In genomic region chr4:126259063-126259462, GRCm38 (mm10) we compare ENCODE assay signal across 9 mouse cellular contexts. TPM values are rescaled to one million over a fixed set of nuclear protein-coding genes. Genes with fewer than 3 reads are reported as not detected.
DNase-seq lines count a peak whose midpoint lies in the region; ATAC-seq lines count a peak whose summit lies in the region.
"Had no signal": no experiment of that assay in that cellular context is flagged by ENCODE, and none has a peak within 500 bp of the region (broad histone marks: within the 10 kb centered on the region; RNA-seq: fewer than 3 reads in every experiment).

No protein-coding gene starts in this region.

- no peak for ATAC-seq in liver, embryonic 11.5 days (replicated peaks; ENCODE audit: low FRiP score)
- ATAC-seq in stomach, embryonic 14.5 days (ENCODE audit: insufficient number of reproducible peaks, insufficient read depth, low FRiP score, low read depth), result no peak

- peak overlapping the region; percentile 65 for H3K4me2 ChIP-seq in liver, embryonic 11.5 days
- peak overlapping the region; percentile 33 for H3K4me2 ChIP-seq in stomach, embryonic 14.5 days (replicated peaks; ENCODE audit: low read depth, low read length)

- H3K4me3 ChIP-seq in heart, embryonic 10.5 days, result peak overlapping the region; percentile 44
- no peak overlapping the region for H3K4me3 ChIP-seq in liver, embryonic 11.5 days (ENCODE audit: low read depth, low read length)
- no peak overlapping the region for H3K4me3 ChIP-seq in stomach, embryonic 14.5 days (ENCODE audit: low read depth, low read length)

- DNase-seq in gastrocnemius, adult 18-20 months (ENCODE audit: low spot score), result peak; percentile 65
- no peak for DNase-seq in gastrocnemius, postnatal 10 days
- peak; percentile 61 for DNase-seq in adipocyte (ENCODE audit: low spot score)
- no peak for DNase-seq in heart, embryonic 10.5 days (ENCODE audit: low spot score)
- no peak for DNase-seq in liver, embryonic 11.5 days (ENCODE audit: low spot score)
- DNase-seq in spleen, postnatal 14 days (ENCODE audit: low spot score in 2 of 2), result no peak
- no peak for DNase-seq in thymus, postnatal 10 days (ENCODE audit: low spot score in 2 of 2)

- H3K27ac ChIP-seq in heart, embryonic 10.5 days, result peak overlapping the region; percentile 90
- peak overlapping the region; percentile 64 for H3K27ac ChIP-seq in liver, embryonic 11.5 days (ENCODE audit: low read depth, low read length)
- H3K27ac ChIP-seq in stomach, embryonic 14.5 days (ENCODE audit: low read length), result peak overlapping the region; percentile 89
- H3K27ac ChIP-seq: liver, embryonic 14.5 days had no signal

- H3K9me3 ChIP-seq in heart, embryonic 10.5 days, result no peaks in the 10 kb centered on the region
- H3K9me3 ChIP-seq in liver, embryonic 11.5 days (ENCODE audit: control insufficient read depth, low read length), result no peaks in the 10 kb centered on the region
- H3K9me3 ChIP-seq in stomach, embryonic 14.5 days (ENCODE audit: control insufficient read depth, low read depth, low read length), result no peaks in the 10 kb centered on the region

- H3K36me3 ChIP-seq in heart, embryonic 10.5 days, result no peaks in the 10 kb centered on the region
- no peaks in the 10 kb centered on the region for H3K36me3 ChIP-seq in liver, embryonic 11.5 days (ENCODE audit: control insufficient read depth, insufficient read depth, low read length)
- no peaks in the 10 kb centered on the region for H3K36me3 ChIP-seq in stomach, embryonic 14.5 days (ENCODE audit: control insufficient read depth, insufficient read depth, low read length)

- no peak overlapping the region for H3K9ac ChIP-seq in liver, embryonic 11.5 days (ENCODE audit: low read depth, low read length)
- no peak overlapping the region; the same call in 1 of the 2 replicates for H3K9ac ChIP-seq in stomach, embryonic 14.5 days (replicated peaks; ENCODE audit: low read depth, low read length)
- H3K9ac ChIP-seq: liver, embryonic 14.5 days had no signal

- H3K4me1 ChIP-seq in heart, embryonic 10.5 days, result peaks cover 77% of the 10 kb centered on the region
- peaks cover 64% of the 10 kb centered on the region for H3K4me1 ChIP-seq in liver, embryonic 11.5 days (replicated peaks; ENCODE audit: control insufficient read depth, insufficient read depth, low read length)
- H3K4me1 ChIP-seq in stomach, embryonic 14.5 days (ENCODE audit: control insufficient read depth, insufficient read depth, low read length), result peaks cover 46% of the 10 kb centered on the region

- no peaks in the 10 kb centered on the region for H3K27me3 ChIP-seq in heart, embryonic 10.5 days (ENCODE audit: insufficient read depth, poor library complexity, severe bottlenecking)
- H3K27me3 ChIP-seq in liver, embryonic 11.5 days (replicated peaks; ENCODE audit: control insufficient read depth, insufficient read depth, low read length), result no peaks in the 10 kb centered on the region; the same call in 1 of the 2 replicates
- H3K27me3 ChIP-seq in stomach, embryonic 14.5 days (ENCODE audit: control insufficient read depth, insufficient read depth, low read length), result no peaks in the 10 kb centered on the region

- 31% methylated on average over 3 of the region's 3 CpGs for WGBS in heart, embryonic 10.5 days
- 25% methylated on average over 3 of the region's 3 CpGs for WGBS in liver, embryonic 11.5 days
- WGBS in stomach, embryonic 14.5 days, result 37% methylated on average over 3 of the region's 3 CpGs

RNA-seq across cellular contexts. Expression of gene Map7d1, which starts 2.9 kb away (rescaled TPM):
- 100 to 1,000 TPM; 185 to 200 TPM for total RNA-seq in gastrocnemius, adult 18-20 months (2021)
- 100 to 1,000 TPM; 209 to 239 TPM for total RNA-seq in gastrocnemius, postnatal 10 days (2021)
- 49.1 and 74.8 TPM in 2 replicates for polyA plus RNA-seq in heart, embryonic 10.5 days (2016; fragmentation: Nextera tagmentation; extraction: Ambion mirVana)
- 26.5 and 28.9 TPM in 2 replicates for polyA plus RNA-seq in liver, embryonic 11.5 days (2014; fragmentation: Nextera tagmentation; extraction: Ambion mirVana)
- 37.2 and 38.7 TPM in 2 replicates for polyA plus RNA-seq in stomach, embryonic 14.5 days (2014; fragmentation: Nextera tagmentation; extraction: Ambion mirVana)

RNA-seq across cellular contexts. Expression of gene Trappc3, which starts 3.1 kb away (rescaled TPM):
- total RNA-seq in gastrocnemius, adult 18-20 months (2021), result 10 to 100 TPM; 21.0 to 26.8 TPM
- 10 to 100 TPM; 25.7 to 29.2 TPM for total RNA-seq in gastrocnemius, postnatal 10 days (2021)
- 74.9 and 86.4 TPM in 2 replicates for polyA plus RNA-seq in heart, embryonic 10.5 days (2016; fragmentation: Nextera tagmentation; extraction: Ambion mirVana)
- 20.6 and 26.8 TPM in 2 replicates for polyA plus RNA-seq in liver, embryonic 11.5 days (2014; fragmentation: Nextera tagmentation; extraction: Ambion mirVana)
- polyA plus RNA-seq in stomach, embryonic 14.5 days (2014; fragmentation: Nextera tagmentation; extraction: Ambion mirVana), result 14.7 and 17.1 TPM in 2 replicates

RNA-seq across cellular contexts. Expression of gene Col8a2, which starts 27.5 kb away (rescaled TPM):
- total RNA-seq in gastrocnemius, adult 18-20 months (2021), result 1 to 10 TPM in 1 of 2 experiments, under 1 TPM in 1; 0.89 to 1.4 TPM
- 1 to 10 TPM; 5.7 to 5.9 TPM for total RNA-seq in gastrocnemius, postnatal 10 days (2021)
- polyA plus RNA-seq in heart, embryonic 10.5 days (2016; fragmentation: Nextera tagmentation; extraction: Ambion mirVana), result 3.3 and 3.7 TPM in 2 replicates
- polyA plus RNA-seq in liver, embryonic 11.5 days (2014; fragmentation: Nextera tagmentation; extraction: Ambion mirVana), result 1.9 and 2.2 TPM in 2 replicates
- 10.2 and 10.8 TPM in 2 replicates for polyA plus RNA-seq in stomach, embryonic 14.5 days (2014; fragmentation: Nextera tagmentation; extraction: Ambion mirVana)

RNA-seq across cellular contexts. Expression of gene Thrap3, which starts 56.5 kb away (rescaled TPM):
- total RNA-seq in gastrocnemius, adult 18-20 months (2021), result 100 to 1,000 TPM in 1 of 2 experiments, 10 to 100 TPM in 1; 94.1 to 101 TPM
- total RNA-seq in gastrocnemius, postnatal 10 days (2021), result 100 to 1,000 TPM; 131 to 152 TPM
- polyA plus RNA-seq in heart, embryonic 10.5 days (2016; fragmentation: Nextera tagmentation; extraction: Ambion mirVana), result 194 and 200 TPM in 2 replicates
- 199 and 207 TPM in 2 replicates for polyA plus RNA-seq in liver, embryonic 11.5 days (2014; fragmentation: Nextera tagmentation; extraction: Ambion mirVana)
- 258 and 268 TPM in 2 replicates for polyA plus RNA-seq in stomach, embryonic 14.5 days (2014; fragmentation: Nextera tagmentation; extraction: Ambion mirVana)

Comparison
In these comparisons a context has a peak if more than half of its experiments do, and no peak if none do; other contexts are left out.
1. DNase-seq: peak in gastrocnemius, adult 18-20 months (single experiment) and adipocyte (single experiment); none in gastrocnemius, postnatal 10 days (single experiment), heart, embryonic 10.5 days (single experiment), liver, embryonic 11.5 days (single experiment), spleen, postnatal 14 days (0 of 2) and thymus, postnatal 10 days (0 of 2).
2. Peak in every context shown above with its lines, with median percentiles within 50 percentile points of each other: H3K27ac ChIP-seq.